Mouse (Mus musculus) heart, adult 2 months (tissue): ENCODE measurements around the gene Pawr.

Experiments used
- CTCF ChIP-seq: fragments of 200-600 bp; IDR thresholded peaks from 2 replicates; pipeline ENCODE4 v1.8.1; 2022; ENCODE audit warnings: antibody characterized with exemption, mild to moderate bottlenecking, moderate library complexity
- POLR2A ChIP-seq: fragments of 200-500 bp; IDR thresholded peaks from 2 replicates; pipeline ENCODE4 v1.6.1; 2011; ENCODE audit warnings: mild to moderate bottlenecking, low read depth, low read length, control low read depth; ENCODE audit not compliant: insufficient read depth

- no peak for TF ChIP-seq POLR2A
- no peak for TF ChIP-seq CTCF
Observed at GRCm38 (mm10) chr10:108364946-108365719, 33.2 kb downstream of the Pawr start.
